Mouse (Mus musculus) forebrain, postnatal 0 days (tissue): ENCODE results near the gene Fgfr1op2. TPM values are rescaled to one million over a fixed set of nuclear protein-coding genes. Genes with fewer than 3 reads are reported as not detected.
A peak's percentile ranks its signal among the peaks of the same experiment; 100 is the strongest.
"Not testable (repeated sequence)": the region's sequence is repeated elsewhere in the genome, so short reads cannot be mapped to it uniquely, and the experiment has no call there.

ENCODE experiments used
- ATAC-seq: fragments of 200-750 bp; cut with Nextera tagmentation; 2 replicates; pipeline ENCODE4 v1.8.0; 2017; ENCODE audit warnings: mild to moderate bottlenecking, moderate library complexity
- DNase-seq: peaks from one replicate; pipeline ENCODE4 v3.0.0-alpha.2; 2015
- H3K27ac ChIP-seq: fragments of 300-500 bp; sonication (generic); 2 replicates; pipeline ENCODE4 v1.5.1; 2014; ENCODE audit warnings: low read depth, mild to moderate bottlenecking, antibody characterized with exemption, low read length, moderate library complexity, mixed read lengths
- H3K27me3 ChIP-seq: fragments of 300-500 bp; sonication (generic); 2 replicates; pipeline ENCODE4 v1.6.1; 2014; ENCODE audit warnings: mild to moderate bottlenecking, low read length, mixed read lengths; ENCODE audit not compliant: insufficient read depth
- H3K36me3 ChIP-seq: fragments of 300-500 bp; sonication (generic); 2 replicates; pipeline ENCODE4 v1.6.1; 2014; ENCODE audit warnings: mild to moderate bottlenecking, moderate library complexity; ENCODE audit not compliant: insufficient read depth
- H3K4me1 ChIP-seq: fragments of 300-500 bp; sonication (generic); 2 replicates; pipeline ENCODE4 v1.6.1; 2014; ENCODE audit warnings: antibody characterized with exemption; ENCODE audit not compliant: insufficient read depth
- H3K4me2 ChIP-seq: fragments of 300-500 bp; sonication (generic); 2 replicates; pipeline ENCODE4 v1.6.1; 2014; ENCODE audit warnings: low read depth, mild to moderate bottlenecking, moderate library complexity
- H3K4me3 ChIP-seq: fragments of 300-500 bp; sonication (generic); 2 replicates; pipeline ENCODE4 v1.5.1; 2014; ENCODE audit warnings: low read depth, low read length, mixed read lengths
- H3K9ac ChIP-seq: fragments of 300-500 bp; sonication (generic); 2 replicates; pipeline ENCODE4 v1.6.1; 2014; ENCODE audit warnings: mild to moderate bottlenecking
- H3K9me3 ChIP-seq: fragments of 300-500 bp; sonication (generic); 2 replicates; pipeline ENCODE4 v1.6.1; 2016; ENCODE audit warnings: low read length
- CTCF ChIP-seq: sonication (generic); IDR thresholded peaks from 2 replicates; pipeline ENCODE4 v1.5.1; 2016; ENCODE audit warnings: antibody characterized with exemption, control low read depth, low read depth
- WGBS: fragments of 180-500 bp; shearing (Covaris S2); extraction: QIAGEN DNeasy Blood & Tissue Kit; methylation state at CpG from one replicate; pipeline ENCODE4 v1.1.7; 2014; 5-methylcytosine and 5-hydroxymethylcytosine counted together
- polyA plus RNA-seq: library from polyadenylated mRNA; unstranded; fragments of >200 nt; fragmentation: Nextera tagmentation; extraction: Ambion mirVana; gene quantifications from 2 replicates; pipeline ENCODE4 v1.2.1, GENCODE M21; 2015
- total RNA-seq: library from RNA; depleted of rRNA; stranded (reverse); fragments of >200 nt; gene quantifications from 2 replicates; pipeline ENCODE4 v1.2.3, GENCODE M21; 2014

Gene Fgfr1op2
- total and polyA plus RNA-seq, 2 experiments from 2014 or later = 32.2 to 37.7 TPM

- DNase-seq (no peak), ATAC-seq (no peak)
- H3K9me3 ChIP-seq = no peaks in the 10 kb centered on the region
- no peak overlapping the region for H3K4me3 ChIP-seq
- TF ChIP-seq CTCF = no peak
- H3K4me1 ChIP-seq = no peaks in the 10 kb centered on the region
- no peak overlapping the region for H3K4me2 ChIP-seq
- no peak overlapping the region for H3K27ac ChIP-seq
- H3K27me3 ChIP-seq = no peaks in the 10 kb centered on the region
- H3K36me3 ChIP-seq = no peaks in the 10 kb centered on the region
- WGBS = 45% methylated on average over 4 of the region's 4 CpGs
- no peak overlapping the region for H3K9ac ChIP-seq
These were observed 38.3 kb upstream of the Fgfr1op2 start for GRCm38 (mm10) chr6:146538661-146539060.

- Histone ChIP-seq H3K9me3 (no peaks in the 10 kb centered on the region), H3K9ac (no peak overlapping the region), H3K36me3 (no peaks in the 10 kb centered on the region), H3K27me3 (no peaks in the 10 kb centered on the region), H3K4me1 (no peaks in the 10 kb centered on the region), H3K4me2 (no peak overlapping the region), H3K27ac (no peak overlapping the region), H3K4me3 (no peak overlapping the region)
- DNase-seq (no peak), ATAC-seq (no peak)
- 79% methylated on average over 3 of the region's 3 CpGs for WGBS
- TF ChIP-seq CTCF = no peak
These were observed 36.6 kb upstream of the Fgfr1op2 start for GRCm38 (mm10) chr6:146540386-146540785.

- ATAC-seq = no peak
- 89% methylated on average over 1 of the region's 1 CpGs for WGBS
- no peak for DNase-seq
These were observed 32.4 kb upstream of the Fgfr1op2 start for GRCm38 (mm10) chr6:146544622-146545021.

GRCm38 (mm10) chr6:146545289-146545865 lies 31.6 kb upstream of the Fgfr1op2 start:
- H3K4me3 ChIP-seq = no peak overlapping the region
- no peak for ATAC-seq
- H3K9ac ChIP-seq = no peak overlapping the region
- H3K4me2 ChIP-seq = no peak overlapping the region
- WGBS = 86% methylated on average over 5 of the region's 5 CpGs
- no peaks in the 10 kb centered on the region for H3K27me3 ChIP-seq
- DNase-seq = no peak
- H3K9me3 ChIP-seq = no peaks in the 10 kb centered on the region
- no peaks in the 10 kb centered on the region for H3K4me1 ChIP-seq
- peaks cover 21% of the 10 kb centered on the region for H3K36me3 ChIP-seq
- no peak for TF ChIP-seq CTCF
- H3K27ac ChIP-seq = no peak overlapping the region

More at GRCm38 (mm10) chr6:146544622-146545021, 32.4 kb upstream of the Fgfr1op2 start:
- H3K4me3 ChIP-seq = no peak overlapping the region
- no peaks in the 10 kb centered on the region for H3K4me1 ChIP-seq
- H3K9ac ChIP-seq = no peak overlapping the region
- H3K36me3 ChIP-seq = peaks cover 19% of the 10 kb centered on the region
- no peak overlapping the region for H3K27ac ChIP-seq
- no peak overlapping the region for H3K4me2 ChIP-seq
- no peaks in the 10 kb centered on the region for H3K9me3 ChIP-seq
- 0 out of 2 replicates have a peak, but pooled peaks have one; percentile 10 for TF ChIP-seq CTCF
- no peaks in the 10 kb centered on the region for H3K27me3 ChIP-seq

- Histone ChIP-seq H3K9ac (no peak overlapping the region), H3K9me3 (no peaks in the 10 kb centered on the region), H3K4me2 (no peak overlapping the region), H3K27ac (no peak overlapping the region), H3K36me3 (peaks cover 59% of the 10 kb centered on the region), H3K27me3 (no peaks in the 10 kb centered on the region), H3K4me3 (no peak overlapping the region), H3K4me1 (no peaks in the 10 kb centered on the region)
- no peak for ATAC-seq
- WGBS = 94% methylated on average over 2 of the region's 2 CpGs
- DNase-seq = no peak
- TF ChIP-seq CTCF = no peak
These were observed 26.6 kb upstream of the Fgfr1op2 start for GRCm38 (mm10) chr6:146550421-146550820.

GRCm38 (mm10) chr6:146551326-146551725 lies 25.7 kb upstream of the Fgfr1op2 start:
- Histone ChIP-seq H3K4me2 (no peak overlapping the region), H3K27ac (no peak overlapping the region), H3K36me3 (peaks cover 67% of the 10 kb centered on the region), H3K4me3 (no peak overlapping the region), H3K27me3 (no peaks in the 10 kb centered on the region), H3K4me1 (no peaks in the 10 kb centered on the region), H3K9me3 (no peaks in the 10 kb centered on the region), H3K9ac (no peak overlapping the region)
- ATAC-seq (no peak), DNase-seq (no peak)
- TF ChIP-seq CTCF = no peak

GRCm38 (mm10) chr6:146562461-146562860 lies 14.5 kb upstream of the Fgfr1op2 start:
- H3K9me3 ChIP-seq, ATAC-seq, H3K9ac ChIP-seq, H3K4me1 ChIP-seq, H3K27me3 ChIP-seq, H3K4me2 ChIP-seq, H3K4me3 ChIP-seq, DNase-seq, H3K27ac ChIP-seq: not testable (repeated sequence)
- peaks cover 44% of the 10 kb centered on the region for H3K36me3 ChIP-seq
- WGBS = 90% methylated on average over 1 of the region's 1 CpGs
